Mouse (Mus musculus) intestine, embryonic 16.5 days (tissue): ENCODE data around the gene Gm9972. TPM values are rescaled to one million over a fixed set of nuclear protein-coding genes. Genes with fewer than 3 reads are reported as not detected.

Source experiments
- ATAC-seq: fragments of 200-750 bp; cut with Nextera tagmentation; 2 replicates; pipeline ENCODE4 v1.8.0; 2017; ENCODE audit warnings: moderate TSS enrichment, moderate library complexity
- H3K27ac ChIP-seq: fragments of 300-500 bp; sonication (generic); 2 replicates; pipeline ENCODE4 v1.5.1; 2014; ENCODE audit warnings: mild to moderate bottlenecking, low read length
- H3K27me3 ChIP-seq: fragments of 300-500 bp; sonication (generic); replicated peaks from 2 replicates; pipeline ENCODE4 v1.6.1; 2014; ENCODE audit warnings: low read length, control low read depth, mixed read lengths; ENCODE audit not compliant: control insufficient read depth, insufficient read depth
- H3K36me3 ChIP-seq: fragments of 300-500 bp; sonication (generic); 2 replicates; pipeline ENCODE4 v1.6.1; 2014; ENCODE audit warnings: low read length, control low read depth; ENCODE audit not compliant: control insufficient read depth, insufficient read depth
- H3K4me1 ChIP-seq: fragments of 300-500 bp; sonication (generic); 2 replicates; pipeline ENCODE4 v1.6.1; 2014; ENCODE audit warnings: low read length, control low read depth, mixed read lengths; ENCODE audit not compliant: control insufficient read depth, insufficient read depth
- H3K4me2 ChIP-seq: fragments of 300-500 bp; sonication (generic); 2 replicates; pipeline ENCODE4 v1.6.1; 2014; ENCODE audit warnings: low read depth, low read length, control low read depth
- H3K4me3 ChIP-seq: fragments of 300-500 bp; sonication (generic); 2 replicates; pipeline ENCODE4 v1.5.1; 2014; ENCODE audit warnings: mild to moderate bottlenecking, low read length
- H3K9ac ChIP-seq: fragments of 300-500 bp; sonication (generic); 2 replicates; pipeline ENCODE4 v1.6.1; 2014; ENCODE audit warnings: low read depth, low read length
- H3K9me3 ChIP-seq: fragments of 300-500 bp; sonication (generic); 2 replicates; pipeline ENCODE4 v1.6.1; 2016; ENCODE audit warnings: low read length, control low read depth; ENCODE audit not compliant: control insufficient read depth
- WGBS: fragments of 180-500 bp; shearing (Covaris S2); extraction: QIAGEN DNeasy Blood & Tissue Kit; methylation state at CpG from one replicate; pipeline ENCODE4 v1.1.7; 2014; 5-methylcytosine and 5-hydroxymethylcytosine counted together
- polyA plus RNA-seq: library from polyadenylated mRNA; unstranded; fragments of >200 nt; fragmentation: Nextera tagmentation; extraction: Ambion mirVana; gene quantifications from 2 replicates; pipeline ENCODE4 v1.2.1, GENCODE M21; 2015

Gm9972 gene
- polyA plus RNA-seq, 1 experiment from 2014 or later: not detected

DNA sequence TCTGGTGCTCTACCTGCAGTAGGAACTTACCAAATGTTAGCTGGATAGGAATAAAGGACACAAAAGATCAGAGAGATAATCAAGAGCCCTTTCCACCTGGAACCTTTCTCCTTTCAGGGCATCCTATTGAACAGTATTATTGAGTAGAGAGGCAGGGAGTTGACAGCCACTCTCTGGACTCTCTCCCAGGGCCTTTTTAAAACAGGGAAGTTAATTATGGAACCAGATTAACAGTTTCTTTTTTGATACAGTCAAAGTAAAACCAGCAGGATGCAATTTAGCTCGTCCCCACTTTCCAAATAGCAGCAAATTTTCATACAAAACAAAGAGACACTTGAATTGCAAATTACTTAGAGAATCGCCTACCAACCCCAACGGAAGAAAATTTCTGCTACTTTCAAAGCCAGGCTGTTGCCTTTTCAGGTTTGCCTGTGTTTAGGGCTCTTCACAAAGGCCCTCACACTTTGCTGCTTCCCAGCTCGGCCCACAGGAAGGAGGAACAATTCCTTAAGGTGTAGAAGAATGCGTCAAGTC lies 24.0 kb downstream of the Gm9972 start:
- Histone ChIP-seq H3K27ac (no peak overlapping the region), H3K27me3 (no peaks in the 10 kb centered on the region), H3K4me1 (no peaks in the 10 kb centered on the region), H3K36me3 (no peaks in the 10 kb centered on the region), H3K9ac (no peak overlapping the region), H3K9me3 (no peaks in the 10 kb centered on the region), H3K4me2 (no peak overlapping the region), H3K4me3 (no peak overlapping the region)
- WGBS: 43% methylated on average over 5 of the region's 5 CpGs
- no peak for ATAC-seq

DNA sequence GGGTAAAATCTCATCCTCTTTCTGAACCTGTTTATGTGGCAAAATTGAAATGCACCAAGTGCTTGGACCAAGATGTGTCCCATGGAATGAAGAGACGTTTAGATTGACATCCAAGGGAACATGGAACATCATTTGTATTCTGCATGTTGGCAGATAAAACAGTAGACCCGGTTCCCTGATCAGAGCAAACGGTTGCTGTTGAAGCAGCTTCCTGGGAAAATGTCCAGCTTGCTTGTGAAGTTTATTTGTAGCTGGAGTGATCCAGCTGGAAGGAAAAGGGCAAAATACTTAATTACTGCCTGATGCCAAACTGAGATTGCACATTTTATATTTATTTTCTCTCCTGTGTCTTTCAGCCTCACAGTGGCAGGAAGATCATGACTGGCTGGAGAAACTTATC lies 26.7 kb downstream of the Gm9972 start:
- no peaks in the 10 kb centered on the region for H3K4me1 ChIP-seq
- ATAC-seq: no peak
- H3K9ac ChIP-seq: no peak overlapping the region
- no peak overlapping the region for H3K4me3 ChIP-seq
- H3K4me2 ChIP-seq: no peak overlapping the region
- H3K36me3 ChIP-seq: no peaks in the 10 kb centered on the region
- H3K27me3 ChIP-seq: no peaks in the 10 kb centered on the region
- 52% methylated on average over 3 of the region's 3 CpGs for WGBS
- H3K27ac ChIP-seq: no peak overlapping the region
- no peaks in the 10 kb centered on the region for H3K9me3 ChIP-seq

DNA sequence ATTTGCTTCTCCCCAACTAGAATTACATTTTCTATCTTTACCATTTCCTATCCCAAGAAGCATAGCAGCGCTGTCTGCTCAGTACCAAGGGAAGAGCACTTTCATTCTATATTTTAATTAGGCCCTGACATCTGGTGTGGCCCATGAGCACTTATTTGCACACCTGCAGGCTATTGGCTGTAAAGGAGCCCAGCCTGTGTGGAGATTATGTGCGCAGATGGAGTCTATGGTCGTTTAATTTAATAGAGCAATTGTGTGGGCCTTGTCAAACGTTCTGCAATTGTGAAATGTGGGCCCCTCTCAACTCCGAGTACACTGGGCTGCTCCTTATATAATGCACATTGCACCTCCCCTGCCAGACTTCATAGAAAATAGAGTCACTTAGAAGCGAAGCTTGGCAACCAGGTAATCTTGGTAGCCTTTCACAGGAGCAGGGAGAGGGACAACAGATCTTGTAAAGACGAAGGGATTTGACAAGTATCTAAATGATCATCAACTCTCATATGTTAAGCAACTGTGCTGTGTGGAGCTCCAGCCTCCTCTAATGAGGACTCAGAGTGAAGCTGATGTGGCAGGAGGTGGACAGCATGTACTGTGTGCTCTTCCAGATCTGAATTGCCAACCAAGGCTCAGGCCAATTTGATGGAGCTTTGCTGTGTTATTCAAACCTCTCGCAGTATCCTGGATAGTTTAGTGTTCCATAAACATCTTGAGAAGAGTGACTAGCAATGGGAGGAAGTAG lies 50.9 kb downstream of the Gm9972 start:
- no peak; the same call in 1 of the 2 replicates for ATAC-seq
- Histone ChIP-seq H3K4me2 (no peak overlapping the region), H3K9ac (no peak overlapping the region), H3K27me3 (no peaks in the 10 kb centered on the region), H3K27ac (no peak overlapping the region), H3K36me3 (no peaks in the 10 kb centered on the region), H3K4me1 (no peaks in the 10 kb centered on the region), H3K9me3 (no peaks in the 10 kb centered on the region), H3K4me3 (no peak overlapping the region)
- WGBS: 65% methylated on average over 8 of the region's 8 CpGs

Other genes with a start within 250 kb of the Gm9972 start
- gene Atp10b, start 114.1 kb downstream of the Gm9972 start, polyA plus RNA-seq: 2.5 and 2.7 TPM in 2 replicates